Mouse (Mus musculus) C2C12 (cell line): ENCODE data around the gene Map4k4. TPM values are rescaled to one million over a fixed set of nuclear protein-coding genes. Genes with fewer than 3 reads are reported as not detected.

Experiments
- H3K27me3 ChIP-seq: one replicate; pipeline ENCODE4 v1.6.1; 2011; ENCODE audit not compliant: control insufficient read depth, insufficient read depth, insufficient read length
- H3K36me3 ChIP-seq: one replicate; pipeline ENCODE4 v1.6.1; 2011; ENCODE audit not compliant: control insufficient read depth, insufficient read depth
- H3K4me3 ChIP-seq: one replicate; pipeline ENCODE4 v1.5.1; 2011; ENCODE audit warnings: mild to moderate bottlenecking, control low read depth; ENCODE audit not compliant: poor library complexity, insufficient read depth, severe bottlenecking
- H3K79me2 ChIP-seq: one replicate; pipeline ENCODE4 v1.6.1; 2011; ENCODE audit not compliant: control insufficient read depth, insufficient read depth
- H3K79me3 ChIP-seq: one replicate; pipeline ENCODE4 v1.6.1; 2011; ENCODE audit warnings: low read depth, control low read depth
- H3ac ChIP-seq: one replicate; pipeline ENCODE3; 2011; ENCODE audit warnings: low read depth; ENCODE audit not compliant: control insufficient read depth, insufficient read length
- CEBPB ChIP-seq: IDR thresholded peaks from one replicate; pipeline ENCODE4 v1.6.1; 2011; ENCODE audit warnings: low read depth, mild to moderate bottlenecking, control low read depth, moderate library complexity
- CTCF ChIP-seq: IDR thresholded peaks from one replicate; pipeline ENCODE4 v1.5.1; 2011; ENCODE audit not compliant: control insufficient read depth, insufficient read depth, insufficient read length
- FOSL1 ChIP-seq: IDR thresholded peaks from one replicate; pipeline ENCODE4 v1.8.0; 2011; ENCODE audit warnings: mild to moderate bottlenecking, low read length; ENCODE audit not compliant: poor library complexity, insufficient read depth, severe bottlenecking
- MAX ChIP-seq: IDR thresholded peaks from one replicate; pipeline ENCODE4 v1.6.1; 2011; ENCODE audit warnings: mild to moderate bottlenecking, control low read depth
- MYOD1 ChIP-seq: IDR thresholded peaks from one replicate; pipeline ENCODE4 v1.6.1; 2011; ENCODE audit warnings: low read depth; ENCODE audit not compliant: control insufficient read depth, insufficient read length
- MYOG ChIP-seq: IDR thresholded peaks from one replicate; pipeline ENCODE4 v1.6.1; 2011; ENCODE audit not compliant: control insufficient read depth, insufficient read length; ENCODE audit errors: extremely low read depth
- USF1 ChIP-seq: IDR thresholded peaks from one replicate; pipeline ENCODE4 v1.6.1; 2011; ENCODE audit warnings: low read depth, mild to moderate bottlenecking, control low read depth, moderate library complexity
- polyA plus RNA-seq: library from polyadenylated mRNA; unstranded; fragments of >200 nt; fragmentation: generic; extraction: Trizol; gene quantifications from one replicate; pipeline ENCODE4 v1.2.1, GENCODE M21; 2012; ENCODE audit warnings: missing spikeins

Gene Map4k4
- polyA plus RNA-seq, 1 experiment = 141 TPM

- no peaks in the 10 kb centered on the region for H3K27me3 ChIP-seq
- H3K79me3 ChIP-seq = no peaks in the 10 kb centered on the region
- no peaks in the 10 kb centered on the region for H3K36me3 ChIP-seq
- no peak for TF ChIP-seq CEBPB
- no peak for TF ChIP-seq MAX
- TF ChIP-seq CTCF = no peak
- TF ChIP-seq MYOD1 = no peak
- no peak for TF ChIP-seq USF1
- no peak for TF ChIP-seq FOSL1
- no peak for TF ChIP-seq MYOG
- no peaks in the 10 kb centered on the region for H3K79me2 ChIP-seq
- H3ac ChIP-seq = no peak overlapping the region
- no peak overlapping the region for H3K4me3 ChIP-seq
Observed at GRCm38 (mm10) chr1:40063409-40063808, 162.7 kb downstream of the Map4k4 start.

- Histone ChIP-seq H3K79me2 (no peaks in the 10 kb centered on the region), H3ac (no peak overlapping the region), H3K79me3 (no peaks in the 10 kb centered on the region), H3K27me3 (no peaks in the 10 kb centered on the region), H3K36me3 (no peaks in the 10 kb centered on the region), H3K4me3 (no peak overlapping the region)
- no peak for TF ChIP-seq FOSL1
- no peak for TF ChIP-seq USF1
- TF ChIP-seq CEBPB = no peak
- TF ChIP-seq MYOD1 = no peak
Observed at GRCm38 (mm10) chr1:40064508-40064907, 163.8 kb downstream of the Map4k4 start.

- H3K4me3 ChIP-seq = no peak overlapping the region
Observed at GRCm38 (mm10) chr1:40072558-40072957, 171.8 kb downstream of the Map4k4 start.

GRCm38 (mm10) chr1:40073779-40074178 is 173.1 kb downstream of the Map4k4 start, which contains the start of gene Il1r2:
Il1r2 (plus strand) TSS chr1:40074079.
- Histone ChIP-seq H3ac (no peak within 1 kb of the TSS), H3K79me3 (no peaks in the 10 kb centered on the region), H3K4me3 (no peak within 1 kb of the TSS), H3K79me2 (no peaks in the 10 kb centered on the region), H3K36me3 (no peaks in the 10 kb centered on the region), H3K27me3 (peaks cover 5% of the 10 kb centered on the region)
- TF ChIP-seq CTCF (no peak), MAX (no peak), MYOD1 (no peak), CEBPB (no peak), MYOG (no peak)

More at GRCm38 (mm10) chr1:40072558-40072957, 171.8 kb downstream of the Map4k4 start:
- Histone ChIP-seq H3K79me3 (no peaks in the 10 kb centered on the region), H3K36me3 (no peaks in the 10 kb centered on the region), H3K27me3 (peaks cover 5% of the 10 kb centered on the region), H3K79me2 (no peaks in the 10 kb centered on the region), H3ac (no peak overlapping the region)
- TF ChIP-seq CEBPB (no peak), MAX (no peak), USF1 (no peak), MYOD1 (no peak), MYOG (no peak), CTCF (no peak), FOSL1 (no peak)

Other genes starting within 250 kb of the Map4k4 start
- gene Creg2, start 249.4 kb upstream of the Map4k4 start, polyA plus RNA-seq = not detected
- gene Rfx8, start 179.9 kb upstream of the Map4k4 start, polyA plus RNA-seq = 0.02 TPM
- gene Gm3646, start 95.6 kb upstream of the Map4k4 start, polyA plus RNA-seq = 0.22 TPM
- 0.05 TPM for gene Il1r2, start 173.2 kb downstream of the Map4k4 start, polyA plus RNA-seq